12 mouse cellular contexts compared by ENCODE assay signal in the genomic region with DNA sequence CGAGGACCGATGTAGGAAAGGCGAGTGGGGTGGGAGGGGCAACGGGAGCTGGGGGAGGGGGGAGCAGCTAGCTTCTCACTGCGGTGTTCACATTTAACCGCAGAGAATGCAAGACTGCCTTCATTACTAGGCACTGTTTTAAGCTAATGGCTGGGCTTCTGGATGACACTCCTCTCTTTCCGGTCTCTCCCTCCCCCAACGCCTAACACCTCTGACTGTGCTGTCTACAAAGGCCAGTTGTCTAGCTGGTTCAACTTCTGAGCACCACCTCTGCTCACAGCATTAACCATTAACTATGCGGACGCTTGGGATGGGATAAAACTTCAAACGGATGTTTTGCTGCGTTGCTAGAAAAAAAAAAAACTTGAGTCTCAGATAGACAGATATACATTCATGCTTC. TPM values are rescaled to one million over a fixed set of nuclear protein-coding genes. Genes with fewer than 3 reads are reported as not detected.
DNase-seq lines count a peak whose midpoint lies in the region; ATAC-seq lines count a peak whose summit lies in the region.
"Had no signal": no experiment of that assay in that cellular context is flagged by ENCODE, and none has a peak within 500 bp of the region (broad histone marks: within the 10 kb centered on the region; RNA-seq: fewer than 3 reads in every experiment).

No protein-coding gene starts in this region.

- ATAC-seq in hindbrain, embryonic 14.5 days (ENCODE audit: low FRiP score) = no peak
- ATAC-seq in common myeloid progenitor, adult 5-6 weeks (replicated peaks; ENCODE audit: low read depth, poor library complexity, severe bottlenecking) = peak; percentile 66
- ATAC-seq in kidney, embryonic 15.5 days (replicated peaks; ENCODE audit: low FRiP score) = peak; percentile 75; the same call in 1 of the 2 replicates

- peak; percentile 29 for DNase-seq in hindbrain, embryonic 10.5 days (ENCODE audit: low spot score)
- DNase-seq in hindbrain, embryonic 14.5 days (ENCODE audit: low spot score) = no peak
- DNase-seq in natural killer cell, adult 2 months (ENCODE audit: low spot score in 2 of 2) = peak; percentile 38 to 62
- DNase-seq in layer of hippocampus, postnatal 36 days = no peak
- DNase-seq in urinary bladder, adult 2 months (ENCODE audit: low spot score) = no peak
- DNase-seq in spleen, postnatal 36 days (ENCODE audit: low spot score in 2 of 2) = no peak
- DNase-seq: adrenal gland, postnatal 14 days; cerebellum, postnatal 36 days had no signal

- H3K36me3 ChIP-seq in hindbrain, embryonic 10.5 days = no peaks in the 10 kb centered on the region
- no peaks in the 10 kb centered on the region for H3K36me3 ChIP-seq in hindbrain, embryonic 14.5 days (replicated peaks; ENCODE audit: control insufficient read depth, insufficient read depth)
- no peaks in the 10 kb centered on the region for H3K36me3 ChIP-seq in kidney, embryonic 15.5 days

- H3K4me3 ChIP-seq in hindbrain, embryonic 10.5 days = peak overlapping the region; percentile 24; the same call in 1 of the 2 replicates
- no peak overlapping the region for H3K4me3 ChIP-seq in hindbrain, embryonic 14.5 days (replicated peaks; ENCODE audit: low read length)
- no peak overlapping the region for H3K4me3 ChIP-seq in kidney, embryonic 15.5 days (replicated peaks)

- H3K9ac ChIP-seq in hindbrain, embryonic 14.5 days = no peak overlapping the region
- no peak overlapping the region for H3K9ac ChIP-seq in kidney, embryonic 15.5 days

- peak overlapping the region; percentile 82 for H3K27ac ChIP-seq in hindbrain, embryonic 10.5 days
- no peak overlapping the region for H3K27ac ChIP-seq in hindbrain, embryonic 14.5 days
- H3K27ac ChIP-seq in kidney, embryonic 15.5 days = no peak overlapping the region

- no peak overlapping the region for H3K4me2 ChIP-seq in hindbrain, embryonic 14.5 days (replicated peaks)
- H3K4me2 ChIP-seq in kidney, embryonic 15.5 days = peak overlapping the region; percentile 39

- no peaks in the 10 kb centered on the region for H3K9me3 ChIP-seq in hindbrain, embryonic 10.5 days
- no peaks in the 10 kb centered on the region for H3K9me3 ChIP-seq in hindbrain, embryonic 14.5 days (ENCODE audit: control insufficient read depth, low read length)
- H3K9me3 ChIP-seq in kidney, embryonic 15.5 days (replicated peaks) = no peaks in the 10 kb centered on the region; the same call in 1 of the 2 replicates

- peaks cover 59% of the 10 kb centered on the region for H3K4me1 ChIP-seq in hindbrain, embryonic 10.5 days (replicated peaks)
- no peaks in the 10 kb centered on the region for H3K4me1 ChIP-seq in hindbrain, embryonic 14.5 days (replicated peaks; ENCODE audit: control insufficient read depth, insufficient read depth, low read length)
- H3K4me1 ChIP-seq in kidney, embryonic 15.5 days = peaks cover 34% of the 10 kb centered on the region

- 10% methylated on average over 12 of the region's 12 CpGs for WGBS in hindbrain, embryonic 10.5 days
- WGBS in hindbrain, embryonic 14.5 days = 9% methylated on average over 12 of the region's 12 CpGs
- 8% methylated on average over 12 of the region's 12 CpGs for WGBS in kidney, embryonic 15.5 days

- H3K27me3 ChIP-seq in hindbrain, embryonic 10.5 days (ENCODE audit: insufficient read depth, poor library complexity, severe bottlenecking) = no peaks in the 10 kb centered on the region
- 0 out of 2 replicates have a peak, but pooled peaks cover 5% of the 10 kb centered on the region for H3K27me3 ChIP-seq in hindbrain, embryonic 14.5 days (ENCODE audit: control insufficient read depth, insufficient read depth, low read length)
- H3K27me3 ChIP-seq in kidney, embryonic 15.5 days = no peaks in the 10 kb centered on the region

RNA-seq across cellular contexts. Expression of a gene that starts 45.3 kb away (rescaled TPM):
- 5.7 and 6.8 TPM in 2 replicates for polyA plus RNA-seq in hindbrain, embryonic 10.5 days (2016; fragmentation: Nextera tagmentation; extraction: Ambion mirVana)
- polyA plus RNA-seq in hindbrain, embryonic 14.5 days (2014; fragmentation: Nextera tagmentation; extraction: Ambion mirVana) = 5.2 and 6.1 TPM in 2 replicates
- not detected in 2 replicates for total RNA-seq in common myeloid progenitor, adult 5-6 weeks (2017)
- polyA plus RNA-seq in kidney, embryonic 15.5 days (2015; fragmentation: Nextera tagmentation; extraction: Ambion mirVana) = 0.09 and 0.13 TPM in 2 replicates
- total RNA-seq in layer of hippocampus, postnatal 36 days (2021) = not detected
- polyA plus RNA-seq in urinary bladder, adult 2 months (2012; rRNA removed) = not detected in 2 replicates
- total RNA-seq: adrenal gland, postnatal 14 days; liver, adult 2 months had no signal
- polyA plus RNA-seq: large intestine, adult 2 months; liver, adult 2 months had no signal

Comparison
In these comparisons a context has a peak if more than half of its experiments do, and no peak if none do; other contexts are left out.
1. DNase-seq: peak in hindbrain, embryonic 10.5 days (single experiment) and natural killer cell, adult 2 months (2 of 2); none in hindbrain, embryonic 14.5 days (single experiment), layer of hippocampus, postnatal 36 days (0 of 2), urinary bladder, adult 2 months (single experiment) and spleen, postnatal 36 days (0 of 2).